Mouse (Mus musculus) heart, embryonic 16.5 days (tissue): Measurements from ENCODE around the gene Dnase1l3. TPM values are rescaled to one million over a fixed set of nuclear protein-coding genes. Genes with fewer than 3 reads are reported as not detected.

ENCODE experiments used
- ATAC-seq: fragments of 200-750 bp; cut with Nextera tagmentation; replicated peaks from 2 replicates; pipeline ENCODE4 v1.8.0; 2017; ENCODE audit warnings: moderate number of reproducible peaks; ENCODE audit not compliant: insufficient read depth, low FRiP score; ENCODE audit errors: extremely low read depth
- H3K27ac ChIP-seq: fragments of 300-500 bp; sonication (generic); 2 replicates; pipeline ENCODE4 v1.5.1; 2014; ENCODE audit warnings: mild to moderate bottlenecking, low read length, control low read depth, moderate library complexity
- H3K27me3 ChIP-seq: fragments of 300-500 bp; sonication (generic); 2 replicates; pipeline ENCODE4 v1.6.1; 2014; ENCODE audit warnings: low read length, mixed read lengths; ENCODE audit not compliant: control insufficient read depth, insufficient read depth
- H3K36me3 ChIP-seq: fragments of 300-500 bp; sonication (generic); 2 replicates; pipeline ENCODE4 v1.6.1; 2014; ENCODE audit not compliant: control insufficient read depth, insufficient read depth
- H3K4me1 ChIP-seq: fragments of 300-500 bp; sonication (generic); 2 replicates; pipeline ENCODE4 v1.6.1; 2014; ENCODE audit warnings: low read length, mixed read lengths; ENCODE audit not compliant: control insufficient read depth, insufficient read depth
- H3K4me2 ChIP-seq: fragments of 300-500 bp; sonication (generic); 2 replicates; pipeline ENCODE4 v1.6.1; 2014; ENCODE audit warnings: low read depth, mild to moderate bottlenecking, control low read depth, low read length
- H3K4me3 ChIP-seq: fragments of 300-500 bp; sonication (generic); 2 replicates; pipeline ENCODE4 v1.5.1; 2014; ENCODE audit warnings: mild to moderate bottlenecking, control low read depth, low read length
- H3K9ac ChIP-seq: fragments of 300-500 bp; sonication (generic); 2 replicates; pipeline ENCODE4 v1.6.1; 2014; ENCODE audit warnings: low read length, control low read depth
- H3K9me3 ChIP-seq: fragments of 300-500 bp; sonication (generic); replicated peaks from 2 replicates; pipeline ENCODE4 v1.6.1; 2016; ENCODE audit warnings: low read length; ENCODE audit not compliant: control insufficient read depth
- WGBS: fragments of 180-500 bp; shearing (Covaris S2); extraction: QIAGEN DNeasy Blood & Tissue Kit; methylation state at CpG from one replicate; pipeline ENCODE4 v1.1.7; 2014; 5-methylcytosine and 5-hydroxymethylcytosine counted together
- polyA plus RNA-seq: library from polyadenylated mRNA; unstranded; fragments of >200 nt; fragmentation: Nextera tagmentation; extraction: Ambion mirVana; gene quantifications from 2 replicates; pipeline ENCODE4 v1.2.1, GENCODE M21; 2015

The Dnase1l3 gene
- polyA plus RNA-seq, 1 experiment from 2014 or later: 1.1 TPM

GRCm38 (mm10) chr14:7919309-7919708, 75.1 kb downstream of the Dnase1l3 start:
- Histone ChIP-seq H3K27me3 (no peaks in the 10 kb centered on the region), H3K27ac (no peak overlapping the region), H3K36me3 (peaks cover 34% of the 10 kb centered on the region), H3K9me3 (no peaks in the 10 kb centered on the region), H3K4me1 (no peaks in the 10 kb centered on the region), H3K4me2 (no peak overlapping the region), H3K4me3 (no peak overlapping the region), H3K9ac (no peak overlapping the region)
- 84% methylated on average over 5 of the region's 5 CpGs for WGBS
- no peak for ATAC-seq

- Histone ChIP-seq H3K4me2 (no peak overlapping the region), H3K4me1 (no peaks in the 10 kb centered on the region), H3K36me3 (peaks cover 29% of the 10 kb centered on the region), H3K9me3 (no peaks in the 10 kb centered on the region), H3K27ac (no peak overlapping the region), H3K27me3 (no peaks in the 10 kb centered on the region), H3K4me3 (no peak overlapping the region), H3K9ac (no peak overlapping the region)
- ATAC-seq: no peak
- 79% methylated on average over 6 of the region's 6 CpGs for WGBS
These were observed 76.0 kb downstream of the Dnase1l3 start for GRCm38 (mm10) chr14:7918150-7918991.

Other genes starting within 250 kb of the Dnase1l3 start
- gene Gm26661, start 203.0 kb downstream of the Dnase1l3 start, polyA plus RNA-seq: not detected in 2 replicates
- 9.2 and 14.4 TPM in 2 replicates for gene Flnb, start 176.6 kb downstream of the Dnase1l3 start, polyA plus RNA-seq
- gene Gm45521, start 37.3 kb downstream of the Dnase1l3 start, polyA plus RNA-seq: not detected in 2 replicates
- 11.6 and 13.1 TPM in 2 replicates for gene Abhd6, start 8.3 kb upstream of the Dnase1l3 start, polyA plus RNA-seq
- gene Rpp14, start 85.8 kb upstream of the Dnase1l3 start, polyA plus RNA-seq: 39.7 and 47.7 TPM in 2 replicates
- gene Pxk, start 103.6 kb upstream of the Dnase1l3 start, polyA plus RNA-seq: 34.9 and 38.3 TPM in 2 replicates
- gene Pdhb, start 178.5 kb upstream of the Dnase1l3 start, polyA plus RNA-seq: 682 and 733 TPM in 2 replicates
- gene Kctd6, start 219.6 kb upstream of the Dnase1l3 start, polyA plus RNA-seq: 2.5 and 4.5 TPM in 2 replicates